Mouse (Mus musculus) ES-E14 (cell line): ENCODE measurements around the gene C530008M17Rik. TPM values are rescaled to one million over a fixed set of nuclear protein-coding genes. Genes with fewer than 3 reads are reported as not detected.

ENCODE experiments used
- DNase-seq: peaks from one replicate; pipeline ENCODE4 v3.0.0-alpha.2; 2013; ENCODE audit warnings: low read depth, low spot score
- H3K27ac ChIP-seq: 2 replicates; pipeline ENCODE4 v1.5.1; 2012; ENCODE audit warnings: low read depth, mild to moderate bottlenecking, low read length, moderate library complexity, mixed read lengths; ENCODE audit not compliant: poor library complexity, insufficient read depth, severe bottlenecking
- H3K36me3 ChIP-seq: 2 replicates; pipeline ENCODE4 v1.6.1; 2012; ENCODE audit warnings: mild to moderate bottlenecking, low read length, moderate library complexity, mixed read lengths; ENCODE audit not compliant: control insufficient read depth, poor library complexity, insufficient read depth, severe bottlenecking
- H3K4me1 ChIP-seq, 2 experiments: fragments of 150-350 bp in 1 of 2; sonication (generic) in 1 of 2; 2 replicates each; pipeline ENCODE4 v1.6.1; 2012; ENCODE audit warnings: low read length in 2 of 2, mild to moderate bottlenecking in 1 of 2, mixed read lengths in 1 of 2; ENCODE audit not compliant: control insufficient read depth in 2 of 2, insufficient read depth in 2 of 2, poor library complexity in 1 of 2
- H3K4me3 ChIP-seq, 2 experiments: fragments of 150-350 bp in 1 of 2; sonication (generic) in 1 of 2; 2 replicates each; pipeline ENCODE4 v1.5.1; 2012; ENCODE audit warnings: low read length in 2 of 2, low read depth in 1 of 2, mild to moderate bottlenecking in 1 of 2, mixed read lengths in 1 of 2; ENCODE audit not compliant: insufficient read depth in 1 of 2, poor library complexity in 1 of 2, severe bottlenecking in 1 of 2
- H3K9ac ChIP-seq: 2 replicates; pipeline ENCODE4 v1.6.1; 2012; ENCODE audit warnings: low read depth, mild to moderate bottlenecking, low read length, mixed read lengths; ENCODE audit not compliant: poor library complexity, insufficient read depth, severe bottlenecking
- H3K9me3 ChIP-seq: fragments of 150-350 bp; sonication (generic); 2 replicates; pipeline ENCODE4 v1.6.1; 2012; ENCODE audit warnings: low read depth, mild to moderate bottlenecking, low read length; ENCODE audit not compliant: control insufficient read depth, insufficient read depth
- CHD2 ChIP-seq: IDR thresholded peaks from 2 replicates; pipeline ENCODE4 v1.6.1; 2014; ENCODE audit warnings: mild to moderate bottlenecking, low read depth, low read length, inconsistent platforms
- HCFC1 ChIP-seq: IDR thresholded peaks from 2 replicates; pipeline ENCODE4 v1.6.1; 2012; ENCODE audit warnings: low read length, inconsistent platforms, borderline replicate concordance; ENCODE audit not compliant: insufficient read depth
- MAFK ChIP-seq: IDR thresholded peaks from 2 replicates; pipeline ENCODE4 v1.6.1; 2014; ENCODE audit warnings: mild to moderate bottlenecking, low read depth, low read length, inconsistent platforms; ENCODE audit not compliant: insufficient read depth
- ZC3H11A ChIP-seq: IDR thresholded peaks from 2 replicates; pipeline ENCODE4 v1.6.1; 2012; ENCODE audit warnings: low read depth, mild to moderate bottlenecking, inconsistent platforms, low read length, borderline replicate concordance
- ZNF384 ChIP-seq: IDR thresholded peaks from 2 replicates; pipeline ENCODE4 v1.6.1; 2012; ENCODE audit warnings: low read depth, low read length, inconsistent platforms
- in situ Hi-C, 2 experiments: fragments of 600-800 bp; cut with MboI; formaldehyde crosslinking; loops; one replicate each; pipeline ENCODE4 v1.15.1; 2025; ENCODE audit warnings: low sequenced_read_pairs in 2 of 2, inconsistent platforms in 1 of 2; ENCODE audit not compliant: unreplicated experiment in 2 of 2
- total RNA-seq: library from RNA; depleted of rRNA; stranded (reverse); fragments of 300-350 nt; gene quantifications from 2 replicates; pipeline ENCODE4 v1.2.3, GENCODE M21; 2012

The C530008M17Rik gene
- total RNA-seq, 1 experiment = 1.1 TPM

GRCm38 (mm10) chr5:76705307-76706173 lies 49.2 kb downstream of the C530008M17Rik start:
- no peaks in the 10 kb centered on the region for H3K36me3 ChIP-seq
- H3K9me3 ChIP-seq = no peaks in the 10 kb centered on the region
- no peak overlapping the region for H3K9ac ChIP-seq
- H3K27ac ChIP-seq = no peak overlapping the region
- TF ChIP-seq MAFK (no peak), ZNF384 (no peak), ZC3H11A (no peak), CHD2 (no peak), HCFC1 (no peak)
- DNase-seq = no peak
- no peaks in the 10 kb centered on the region for H3K4me1 ChIP-seq
- H3K4me3 ChIP-seq = no peak overlapping the region
- in situ Hi-C loops = no loop called here

- Histone ChIP-seq H3K9me3 (no peaks in the 10 kb centered on the region), H3K36me3 (no peaks in the 10 kb centered on the region), H3K9ac (no peak overlapping the region), H3K4me1 (no peaks in the 10 kb centered on the region), H3K27ac (no peak overlapping the region), H3K4me3 (no peak overlapping the region)
- DNase-seq = no peak
- TF ChIP-seq ZC3H11A (no peak), ZNF384 (no peak), HCFC1 (no peak), MAFK (no peak), CHD2 (no peak)
- in situ Hi-C loops = no loop called here
Measured at GRCm38 (mm10) chr5:76707072-76707471, 50.8 kb downstream of the C530008M17Rik start.

- no peaks in the 10 kb centered on the region for H3K4me1 ChIP-seq
- no peak overlapping the region for H3K9ac ChIP-seq
- H3K36me3 ChIP-seq = no peaks in the 10 kb centered on the region
- no peak overlapping the region for H3K4me3 ChIP-seq
- in situ Hi-C loops = no loop called here
- no peak overlapping the region for H3K27ac ChIP-seq
- DNase-seq = no peak
- no peaks in the 10 kb centered on the region for H3K9me3 ChIP-seq
- TF ChIP-seq CHD2 = no peak
- no peak for TF ChIP-seq ZC3H11A
- TF ChIP-seq ZNF384 = no peak
- TF ChIP-seq MAFK = no peak
- TF ChIP-seq HCFC1 = no peak
Measured at GRCm38 (mm10) chr5:76708004-76708403, 51.7 kb downstream of the C530008M17Rik start.

GRCm38 (mm10) chr5:76713743-76714142 lies 57.4 kb downstream of the C530008M17Rik start:
- TF ChIP-seq ZC3H11A = no peak
- TF ChIP-seq HCFC1 = no peak
- TF ChIP-seq MAFK = no peak
- no peak for TF ChIP-seq ZNF384
- no peak for TF ChIP-seq CHD2
- no peak overlapping the region for H3K4me3 ChIP-seq
- no peak overlapping the region for H3K9ac ChIP-seq
- H3K27ac ChIP-seq = no peak overlapping the region
- in situ Hi-C loops = no loop called here
- H3K4me1 ChIP-seq = no peaks in the 10 kb centered on the region
- no peaks in the 10 kb centered on the region for H3K9me3 ChIP-seq
- no peak for DNase-seq
- H3K36me3 ChIP-seq = no peaks in the 10 kb centered on the region

- Histone ChIP-seq H3K4me1 (no peaks in the 10 kb centered on the region), H3K27ac (no peak overlapping the region), H3K9ac (no peak overlapping the region), H3K36me3 (no peaks in the 10 kb centered on the region), H3K9me3 (no peaks in the 10 kb centered on the region), H3K4me3 (no peak overlapping the region)
- TF ChIP-seq HCFC1 (no peak), ZNF384 (no peak), ZC3H11A (no peak), MAFK (no peak)
- DNase-seq = no peak
- in situ Hi-C loops = no loop called here
Measured at GRCm38 (mm10) chr5:76719954-76720353, 63.6 kb downstream of the C530008M17Rik start.
